Mouse (Mus musculus) kidney, embryonic 14.5 days (tissue): ENCODE data around the gene Sowahb. TPM values are rescaled to one million over a fixed set of nuclear protein-coding genes. Genes with fewer than 3 reads are reported as not detected.

Source experiments
- ATAC-seq: fragments of 200-750 bp; cut with Nextera tagmentation; 2 replicates; pipeline ENCODE4 v1.8.0; 2017; ENCODE audit warnings: moderate number of reproducible peaks, mild to moderate bottlenecking, moderate TSS enrichment, moderate library complexity; ENCODE audit not compliant: low FRiP score, low TSS enrichment
- H3K27ac ChIP-seq: fragments of 300-500 bp; sonication (generic); 2 replicates; pipeline ENCODE4 v1.5.1; 2014; ENCODE audit warnings: low read depth, mild to moderate bottlenecking, low read length, moderate library complexity, mixed read lengths
- H3K27me3 ChIP-seq: fragments of 300-500 bp; sonication (generic); 2 replicates; pipeline ENCODE4 v1.6.1; 2014; ENCODE audit warnings: mild to moderate bottlenecking, low read length; ENCODE audit not compliant: control insufficient read depth, insufficient read depth
- H3K36me3 ChIP-seq: fragments of 300-500 bp; sonication (generic); 2 replicates; pipeline ENCODE4 v1.6.1; 2014; ENCODE audit warnings: low read length, mixed read lengths; ENCODE audit not compliant: control insufficient read depth, insufficient read depth
- H3K4me1 ChIP-seq: fragments of 300-500 bp; sonication (generic); 2 replicates; pipeline ENCODE4 v1.6.1; 2014; ENCODE audit warnings: low read length, mixed read lengths; ENCODE audit not compliant: control insufficient read depth, insufficient read depth
- H3K4me2 ChIP-seq: fragments of 300-500 bp; sonication (generic); replicated peaks from 2 replicates; pipeline ENCODE4 v1.6.1; 2014; ENCODE audit warnings: low read depth, mild to moderate bottlenecking, low read length
- H3K4me3 ChIP-seq: fragments of 300-500 bp; sonication (generic); 2 replicates; pipeline ENCODE4 v1.5.1; 2014; ENCODE audit warnings: mild to moderate bottlenecking, low read length
- H3K9ac ChIP-seq: fragments of 300-500 bp; sonication (generic); 2 replicates; pipeline ENCODE4 v1.6.1; 2014; ENCODE audit warnings: low read depth, mild to moderate bottlenecking, low read length, moderate library complexity
- H3K9me3 ChIP-seq: fragments of 300-500 bp; sonication (generic); 2 replicates; pipeline ENCODE4 v1.6.1; 2016; ENCODE audit warnings: low read length; ENCODE audit not compliant: control insufficient read depth
- WGBS: fragments of 180-500 bp; shearing (Covaris S2); extraction: QIAGEN DNeasy Blood & Tissue Kit; methylation state at CpG from one replicate; pipeline ENCODE4 v1.1.7; 2014; 5-methylcytosine and 5-hydroxymethylcytosine counted together
- polyA plus RNA-seq: library from polyadenylated mRNA; unstranded; fragments of >200 nt; fragmentation: Nextera tagmentation; extraction: Ambion mirVana; gene quantifications from 2 replicates; pipeline ENCODE4 v1.2.1, GENCODE M21; 2014

The Sowahb gene
- polyA plus RNA-seq, 1 experiment from 2014 or later: 1.4 TPM

DNA sequence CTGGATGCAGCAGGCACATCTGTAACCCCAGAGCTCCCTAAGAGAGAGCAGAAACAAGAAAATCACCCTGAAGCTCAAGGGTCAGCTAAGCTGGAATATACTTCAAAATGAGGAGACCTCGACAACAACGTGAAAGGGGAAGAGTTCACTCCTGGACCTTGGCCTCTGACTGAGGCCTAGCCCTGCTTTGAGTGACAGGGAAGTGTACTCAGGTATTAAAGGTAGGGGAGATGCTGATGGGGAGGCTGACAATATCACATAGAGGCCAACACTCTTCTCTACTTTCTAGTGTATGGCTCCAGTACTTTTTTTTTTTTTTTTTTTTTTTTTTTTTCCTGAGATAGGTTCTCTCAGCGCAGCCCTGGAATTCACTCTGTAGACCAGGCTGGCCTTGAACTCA, 34.8 kb upstream of the Sowahb start:
- Histone ChIP-seq H3K9ac (no peak overlapping the region), H3K36me3 (no peaks in the 10 kb centered on the region), H3K4me2 (no peak overlapping the region), H3K9me3 (no peaks in the 10 kb centered on the region), H3K4me1 (no peaks in the 10 kb centered on the region), H3K4me3 (no peak overlapping the region), H3K27me3 (no peaks in the 10 kb centered on the region), H3K27ac (no peak overlapping the region)
- ATAC-seq: no peak
- 85% methylated on average over 3 of the region's 3 CpGs for WGBS

DNA sequence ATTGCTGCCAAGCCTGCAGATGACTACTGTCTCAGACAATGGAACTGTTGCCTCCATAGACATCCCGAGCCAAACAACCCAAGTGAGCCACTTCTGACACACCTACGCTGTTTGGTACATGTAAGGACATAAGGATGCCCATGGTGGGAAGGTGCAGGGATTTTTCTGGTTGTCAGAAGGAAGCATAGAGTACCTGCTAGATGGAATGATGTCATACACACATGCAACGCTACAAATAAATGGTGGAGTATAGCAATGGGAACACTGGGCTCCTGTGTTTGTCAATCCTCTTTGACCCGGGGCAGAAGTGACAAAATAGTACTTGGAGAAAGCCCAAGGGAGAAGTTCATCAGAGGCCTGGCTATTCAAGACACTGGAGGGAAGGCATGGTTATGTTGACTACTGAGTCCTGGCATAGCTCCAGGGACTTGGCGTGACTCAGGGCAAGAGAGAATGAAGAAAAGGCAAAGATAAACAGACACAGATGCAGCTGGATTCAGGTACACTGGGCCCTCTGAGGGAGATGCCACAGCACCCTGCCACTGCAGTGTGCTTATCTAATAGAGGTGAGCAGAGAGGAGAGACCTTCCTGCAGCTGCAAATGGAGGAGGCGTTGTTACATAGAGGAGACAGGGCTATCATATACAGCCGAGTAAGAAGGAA, 33.0 kb upstream of the Sowahb start:
- no peak for ATAC-seq
- no peaks in the 10 kb centered on the region for H3K27me3 ChIP-seq
- no peaks in the 10 kb centered on the region for H3K36me3 ChIP-seq
- no peak overlapping the region for H3K27ac ChIP-seq
- no peaks in the 10 kb centered on the region for H3K9me3 ChIP-seq
- no peak overlapping the region for H3K4me2 ChIP-seq
- H3K4me3 ChIP-seq: no peak overlapping the region
- WGBS: 85% methylated on average over 7 of the region's 7 CpGs
- H3K9ac ChIP-seq: no peak overlapping the region
- H3K4me1 ChIP-seq: no peaks in the 10 kb centered on the region

DNA sequence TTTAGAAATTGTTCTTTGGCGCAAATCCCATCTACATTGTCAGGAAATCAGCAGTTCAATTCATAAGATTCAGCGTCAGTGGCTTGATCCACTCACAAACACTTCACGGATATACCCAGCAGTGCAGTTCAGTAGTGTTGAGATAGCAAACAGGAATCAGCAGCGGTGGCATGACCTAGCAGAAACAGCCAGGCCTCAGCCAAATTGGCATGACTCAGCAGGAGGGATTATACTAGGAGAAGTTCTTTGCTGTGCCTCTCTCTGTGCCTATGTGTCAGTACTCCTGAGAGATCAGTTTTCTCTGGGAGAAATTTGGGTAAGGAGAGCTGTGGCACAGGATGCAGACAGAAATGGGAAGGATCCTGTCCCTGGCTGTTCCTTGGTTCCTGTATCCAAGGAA, 16.0 kb upstream of the Sowahb start:
- 94% methylated on average over 4 of the region's 4 CpGs for WGBS

DNA sequence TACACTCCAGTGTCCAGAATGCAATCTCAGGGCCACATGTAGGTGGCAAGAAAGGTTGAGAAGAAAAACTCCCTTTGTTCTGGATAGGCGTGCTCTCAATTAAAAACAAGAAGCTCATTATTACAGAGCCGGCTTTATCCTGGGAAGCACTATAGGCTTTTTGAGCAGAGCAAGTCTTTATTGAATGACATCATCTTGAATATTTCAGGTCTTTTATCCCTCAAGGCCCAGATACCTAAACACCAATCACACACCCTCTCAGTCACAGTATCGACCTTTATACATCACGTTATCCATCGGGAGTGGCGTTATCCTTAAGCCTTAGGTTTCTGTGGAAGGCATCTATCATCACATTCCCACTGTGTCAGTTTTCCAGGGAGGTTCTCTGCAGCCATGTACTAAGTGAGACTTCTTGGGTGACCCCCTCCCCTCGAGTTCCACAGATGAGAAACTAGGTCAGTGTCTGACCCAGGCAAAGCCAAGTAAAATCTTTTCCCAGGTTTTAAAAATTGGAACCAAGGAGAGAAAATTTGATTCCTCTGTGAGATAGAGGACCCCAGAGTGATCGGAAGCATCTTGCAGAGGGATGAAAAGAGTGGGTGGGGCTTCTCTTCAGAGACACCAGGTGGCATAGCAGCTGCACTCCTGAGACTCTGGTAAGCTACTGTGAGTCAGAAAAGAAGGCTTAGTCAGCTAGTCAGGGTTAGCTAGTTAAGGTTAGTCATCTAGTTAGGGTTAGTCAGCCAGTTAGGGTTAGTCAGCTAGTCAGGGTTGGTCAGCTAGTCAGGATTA, 9.0 kb upstream of the Sowahb start:
- no peak overlapping the region for H3K27ac ChIP-seq

More for the DNA sequence above, 16.0 kb upstream of the Sowahb start:
- Histone ChIP-seq H3K27me3 (no peaks in the 10 kb centered on the region), H3K27ac (no peak overlapping the region), H3K36me3 (no peaks in the 10 kb centered on the region), H3K9me3 (no peaks in the 10 kb centered on the region), H3K4me3 (no peak overlapping the region), H3K4me1 (no peaks in the 10 kb centered on the region), H3K4me2 (no peak overlapping the region), H3K9ac (no peak overlapping the region)
- ATAC-seq: no peak

DNA sequence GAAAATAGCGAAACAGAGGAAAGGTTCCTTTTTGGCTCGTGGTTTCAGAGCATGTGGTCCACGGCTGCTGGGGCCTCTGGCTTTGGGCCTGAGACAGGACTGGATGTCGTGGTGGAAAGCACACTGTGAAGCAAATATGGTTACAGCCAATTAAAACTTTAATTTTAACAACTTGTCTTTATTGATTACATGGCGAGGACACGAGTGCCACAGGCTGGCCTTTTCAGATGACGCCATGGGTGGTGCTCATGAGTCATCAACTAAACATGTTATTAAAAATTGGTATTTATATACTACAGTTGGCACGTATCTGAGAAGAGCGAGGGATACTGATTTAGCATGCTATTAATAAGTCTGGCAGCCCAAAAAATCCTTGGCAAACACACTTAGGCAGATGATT, 7.1 kb upstream of the Sowahb start:
- Histone ChIP-seq H3K9ac (no peak overlapping the region), H3K4me1 (no peaks in the 10 kb centered on the region), H3K4me2 (no peak overlapping the region), H3K27me3 (no peaks in the 10 kb centered on the region; the same call in 1 of the 2 replicates), H3K36me3 (no peaks in the 10 kb centered on the region), H3K4me3 (no peak overlapping the region), H3K9me3 (no peaks in the 10 kb centered on the region), H3K27ac (no peak overlapping the region)
- ATAC-seq: no peak
- WGBS: 86% methylated on average over 9 of the region's 9 CpGs

More for the DNA sequence above, 9.0 kb upstream of the Sowahb start:
- H3K9ac ChIP-seq: no peak overlapping the region
- H3K9me3 ChIP-seq: no peaks in the 10 kb centered on the region
- no peak for ATAC-seq
- H3K27me3 ChIP-seq: no peaks in the 10 kb centered on the region
- H3K4me2 ChIP-seq: no peak overlapping the region
- WGBS: 57% methylated on average over 8 of the region's 8 CpGs
- H3K4me3 ChIP-seq: no peak overlapping the region
- no peaks in the 10 kb centered on the region for H3K4me1 ChIP-seq
- H3K36me3 ChIP-seq: no peaks in the 10 kb centered on the region

DNA sequence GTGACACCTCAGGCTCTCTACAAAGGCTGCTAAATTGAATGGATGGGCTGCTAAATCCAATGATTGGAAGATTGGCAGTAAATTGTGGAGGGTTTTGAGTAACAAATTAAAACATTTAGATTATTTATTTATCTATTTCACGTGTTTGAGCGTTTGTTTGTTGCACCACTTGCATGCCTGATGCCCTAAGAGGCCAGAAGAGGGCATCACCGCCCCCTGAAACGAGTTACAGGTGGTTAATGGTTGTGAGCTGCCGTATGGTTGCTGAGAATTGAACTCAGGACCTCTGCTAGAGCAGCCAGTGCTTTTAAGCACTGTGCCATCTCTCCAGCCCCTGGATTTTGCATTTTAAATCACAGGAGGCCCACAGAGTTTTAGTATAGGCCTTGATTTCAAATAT, 6.2 kb upstream of the Sowahb start:
- Histone ChIP-seq H3K9ac (no peak overlapping the region), H3K4me1 (no peaks in the 10 kb centered on the region), H3K9me3 (no peaks in the 10 kb centered on the region), H3K4me2 (no peak overlapping the region), H3K4me3 (no peak overlapping the region), H3K36me3 (no peaks in the 10 kb centered on the region), H3K27ac (no peak overlapping the region), H3K27me3 (peaks cover 6% of the 10 kb centered on the region; the same call in 1 of the 2 replicates)
- 52% methylated on average over 5 of the region's 5 CpGs for WGBS
- no peak for ATAC-seq

DNA sequence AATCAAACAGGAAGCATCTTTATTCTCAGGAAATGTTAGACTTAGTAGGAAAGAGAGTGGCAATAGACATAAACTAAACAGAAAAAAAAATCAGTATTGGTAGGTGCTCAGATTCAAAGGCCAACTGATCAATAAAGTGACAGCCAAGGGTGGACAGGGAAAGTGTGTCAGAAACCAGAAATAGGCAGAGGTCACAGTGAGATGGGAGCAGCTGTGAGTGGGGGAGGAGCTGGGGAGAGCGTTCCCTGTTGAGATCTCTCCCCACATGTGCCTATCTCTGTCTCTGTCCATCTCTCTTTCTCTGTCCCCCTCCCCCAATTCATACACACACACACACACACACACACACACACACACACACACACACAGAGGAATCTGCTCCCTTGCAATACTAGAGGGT, 5.1 kb upstream of the Sowahb start:
- H3K4me3 ChIP-seq: no peak overlapping the region
- H3K9me3 ChIP-seq: no peaks in the 10 kb centered on the region
- H3K9ac ChIP-seq: no peak overlapping the region
- H3K36me3 ChIP-seq: no peaks in the 10 kb centered on the region
- no peak for ATAC-seq
- peaks cover 6% of the 10 kb centered on the region; the same call in 1 of the 2 replicates for H3K4me1 ChIP-seq
- H3K27ac ChIP-seq: no peak overlapping the region
- no peak overlapping the region for H3K4me2 ChIP-seq
- 89% methylated on average over 1 of the region's 1 CpGs for WGBS
- peaks cover 8% of the 10 kb centered on the region for H3K27me3 ChIP-seq

DNA sequence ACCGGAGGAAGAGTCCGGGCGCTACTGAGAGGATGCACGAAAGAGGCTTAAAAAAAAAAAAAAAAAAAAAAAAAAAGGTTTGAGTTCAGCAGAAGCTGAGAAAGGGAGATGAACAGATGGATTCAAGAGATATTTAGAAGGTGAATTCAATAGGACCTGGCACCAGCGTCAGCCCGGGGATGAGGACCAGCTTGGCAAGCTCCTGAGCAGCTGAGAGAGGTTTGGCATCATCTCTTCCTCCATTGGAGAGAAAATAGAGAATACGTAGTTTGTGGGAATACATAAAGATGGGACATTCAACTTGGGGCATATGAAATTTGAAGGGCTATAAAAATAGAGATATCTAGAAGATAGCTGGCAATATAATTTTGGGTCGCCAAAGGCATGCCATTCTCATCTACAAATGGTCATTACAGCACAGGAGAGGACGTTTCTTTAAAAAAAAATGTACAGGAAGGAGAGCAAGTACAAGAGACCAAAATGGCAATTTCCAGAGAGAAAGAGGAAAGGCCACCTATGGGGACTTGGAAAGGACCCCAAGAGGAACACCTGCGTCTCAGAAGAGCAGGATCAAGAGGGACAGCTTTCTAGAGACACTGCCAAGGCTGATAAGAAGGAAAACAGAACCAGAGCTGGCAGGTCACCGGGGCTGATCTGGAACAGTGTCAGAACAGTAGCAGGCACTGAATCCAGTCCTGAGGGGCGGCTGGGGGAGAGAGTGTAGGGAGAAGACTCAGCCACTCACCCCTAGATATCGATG, 3.8 kb upstream of the Sowahb start:
- Histone ChIP-seq H3K4me2 (no peak overlapping the region), H3K9me3 (no peaks in the 10 kb centered on the region), H3K36me3 (no peaks in the 10 kb centered on the region), H3K27me3 (peaks cover 20% of the 10 kb centered on the region), H3K9ac (no peak overlapping the region), H3K27ac (no peak overlapping the region), H3K4me3 (no peak overlapping the region), H3K4me1 (peaks cover 17% of the 10 kb centered on the region)
- ATAC-seq: no peak
- 77% methylated on average over 13 of the region's 13 CpGs for whole genome bisulfite sequencing
